In genomic region chr16:33928788-33929462, GRCm38 (mm10) we compare ENCODE assay signal across 11 mouse cellular contexts. TPM values are rescaled to one million over a fixed set of nuclear protein-coding genes. Genes with fewer than 3 reads are reported as not detected.
DNase-seq lines count a peak whose midpoint lies in the region; ATAC-seq and TF ChIP-seq lines count a peak whose summit lies in the region.
"Had no signal": no experiment of that assay in that cellular context is flagged by ENCODE, and none has a peak within 500 bp of the region (broad histone marks: within the 10 kb centered on the region; RNA-seq: fewer than 3 reads in every experiment).

No protein-coding gene starts in this region.

- ATAC-seq in liver, postnatal 0 days, result no peak

- H3K9ac ChIP-seq in liver, postnatal 0 days (replicated peaks), result no peak overlapping the region
- H3K9ac ChIP-seq: stomach, embryonic 15.5 days had no signal

- H3K4me3 ChIP-seq in heart, embryonic 10.5 days, result no peak overlapping the region
- H3K4me3 ChIP-seq in liver, postnatal 0 days (ENCODE audit: low read depth, low read length), result no peak overlapping the region
- H3K4me3 ChIP-seq: stomach, embryonic 15.5 days had no signal

- TF ChIP-seq CTCF in liver, postnatal 0 days (IDR thresholded peaks at IDR 0.05; ENCODE audit: low read depth), result no peak

- H3K4me2 ChIP-seq in liver, postnatal 0 days (ENCODE audit: low read depth, low read length), result no peak overlapping the region
- H3K4me2 ChIP-seq: stomach, embryonic 15.5 days had no signal

- peak; percentile 88 for DNase-seq in heart, embryonic 10.5 days (ENCODE audit: low spot score)
- no peak for DNase-seq in heart, postnatal 10 days
- peak; percentile 38 for DNase-seq in liver
- no peak for DNase-seq in liver, postnatal 0 days
- DNase-seq in adrenal gland, adult 18-20 months (ENCODE audit: low spot score in 2 of 2), result peak; percentile 53
- DNase-seq in kidney, postnatal 36 days, result peak; percentile 43 to 57
- DNase-seq in frontal cortex, postnatal 14 days (ENCODE audit: low spot score in 2 of 2), result no peak
- no peak for DNase-seq in embryo, embryonic 11 days
- DNase-seq: gastrocnemius, postnatal 14 days had no signal

- 0 out of 2 replicates have a peak, but pooled peaks cover 8% of the 10 kb centered on the region for H3K36me3 ChIP-seq in heart, embryonic 10.5 days
- H3K36me3 ChIP-seq in liver, postnatal 0 days (replicated peaks; ENCODE audit: insufficient read depth, low read length), result no peaks in the 10 kb centered on the region
- H3K36me3 ChIP-seq: stomach, embryonic 15.5 days had no signal

- no peak for TF ChIP-seq EP300 in liver, postnatal 0 days (IDR thresholded peaks at IDR 0.05; ENCODE audit: low read depth)

- peaks cover 51% of the 10 kb centered on the region for H3K4me1 ChIP-seq in heart, embryonic 10.5 days
- peaks cover 27% of the 10 kb centered on the region; the same call in 1 of the 2 replicates for H3K4me1 ChIP-seq in liver, postnatal 0 days (ENCODE audit: insufficient read depth)

- no peaks in the 10 kb centered on the region for H3K9me3 ChIP-seq in heart, embryonic 10.5 days
- H3K9me3 ChIP-seq in liver, postnatal 0 days (ENCODE audit: low read length), result no peaks in the 10 kb centered on the region
- H3K9me3 ChIP-seq: stomach, embryonic 15.5 days had no signal

- intact Hi-C loops in heart, postnatal 10 days (cut with DNase I), result no loop called here

- H3K27me3 ChIP-seq in heart, embryonic 10.5 days (ENCODE audit: insufficient read depth, poor library complexity, severe bottlenecking), result 0 out of 2 replicates have a peak, but pooled peaks cover 3% of the 10 kb centered on the region
- H3K27me3 ChIP-seq in liver, postnatal 0 days (ENCODE audit: insufficient read depth, low read length), result no peaks in the 10 kb centered on the region
- H3K27me3 ChIP-seq: stomach, embryonic 15.5 days had no signal

- WGBS in heart, embryonic 10.5 days, result 53% methylated on average over 9 of the region's 9 CpGs
- 57% methylated on average over 9 of the region's 9 CpGs for WGBS in liver, postnatal 0 days (ENCODE audit: insufficient replicate concordance)

- H3K27ac ChIP-seq in heart, embryonic 10.5 days, result peak overlapping the region; percentile 73
- no peak overlapping the region for H3K27ac ChIP-seq in liver, postnatal 0 days (ENCODE audit: low read depth)
- H3K27ac ChIP-seq: macrophage; stomach, embryonic 15.5 days had no signal

RNA-seq across cellular contexts. Expression of gene Umps, which starts 37.9 kb away (rescaled TPM):
- polyA plus RNA-seq in heart, embryonic 10.5 days (2016; fragmentation: Nextera tagmentation; extraction: Ambion mirVana), result 52.2 and 76.3 TPM in 2 replicates
- total RNA-seq in heart, postnatal 10 days (2021), result 10 to 100 TPM; 12.0 to 12.1 TPM
- polyA plus RNA-seq in liver, postnatal 0 days (2015; fragmentation: Nextera tagmentation; extraction: Ambion mirVana), result 16.7 and 18.6 TPM in 2 replicates
- total RNA-seq in adrenal gland, adult 18-20 months (2021), result 10 to 100 TPM; 49.1 TPM

Comparison
In these comparisons a context has a peak if more than half of its experiments do, and no peak if none do; other contexts are left out.
1. DNase-seq: peak in heart, embryonic 10.5 days (single experiment), liver (single experiment), adrenal gland, adult 18-20 months (2 of 2) and kidney, postnatal 36 days (2 of 2); none in heart, postnatal 10 days (0 of 2), liver, postnatal 0 days (single experiment), frontal cortex, postnatal 14 days (0 of 2) and embryo, embryonic 11 days (single experiment).